Mouse (Mus musculus) adrenal gland, postnatal 25 days (tissue): Measurements from ENCODE around the gene Akap8. TPM values are rescaled to one million over a fixed set of nuclear protein-coding genes. Genes with fewer than 3 reads are reported as not detected.

Experiments
- DNase-seq: peaks from one replicate; pipeline ENCODE4 v3.0.0; 2021; ENCODE audit warnings: mixed read lengths
- long read RNA-seq: library from polyadenylated mRNA; stranded (forward); transcript quantifications from one replicate; pipeline ENCODE4 v2.0.0, GENCODE M21; 2021
- total RNA-seq: library from RNA; stranded (reverse); gene quantifications from 2 replicates; pipeline ENCODE4 v1.2.3, GENCODE M21; 2021

Akap8 gene
- total RNA-seq: 85.2 and 89.0 TPM in 2 replicates
- long read RNA-seq, full-length matches to known transcripts: 35 of 80 reads
- long read RNA-seq, partial matches to known transcripts: 13 of 80 reads
- long read RNA-seq, other reads (novel, unspliced or antisense): 32 of 80 reads

- peak; percentile 97 for DNase-seq
Observed at GRCm38 (mm10) chr17:32320597-32321389, at the start of gene Akap8. TSS of gene Akap8 (minus strand) at chr17:32321238.

- no peak for DNase-seq
Observed at GRCm38 (mm10) chr17:32368991-32369578, 48.0 kb upstream of the Akap8 start.

- no peak for DNase-seq
Observed at GRCm38 (mm10) chr17:32367706-32368105, 46.7 kb upstream of the Akap8 start.

GRCm38 (mm10) chr17:32365296-32365695 lies 44.3 kb upstream of the Akap8 start:
- DNase-seq: no peak

GRCm38 (mm10) chr17:32364850-32365249 lies 43.8 kb upstream of the Akap8 start:
- DNase-seq: no peak

- DNase-seq: peak; percentile 89
Observed at GRCm38 (mm10) chr17:32364331-32364730, 43.3 kb upstream of the Akap8 start.

GRCm38 (mm10) chr17:32363821-32364301 lies 42.8 kb upstream of the Akap8 start:
- no peak for DNase-seq

GRCm38 (mm10) chr17:32362686-32363085 lies 41.6 kb upstream of the Akap8 start:
- DNase-seq: no peak

- peak; percentile 58 for DNase-seq
Observed at GRCm38 (mm10) chr17:32359928-32360327, 38.9 kb upstream of the Akap8 start.

GRCm38 (mm10) chr17:32358943-32359340 lies 37.9 kb upstream of the Akap8 start:
- no peak for DNase-seq

GRCm38 (mm10) chr17:32358192-32358942 lies 37.3 kb upstream of the Akap8 start:
- DNase-seq: no peak

- peak; percentile 54 for DNase-seq
Observed at GRCm38 (mm10) chr17:32356766-32357760, 36.0 kb upstream of the Akap8 start.

- no peak for DNase-seq
Observed at GRCm38 (mm10) chr17:32356281-32356680, 35.2 kb upstream of the Akap8 start.

- no peak for DNase-seq
Observed at GRCm38 (mm10) chr17:32355031-32355430, 34.0 kb upstream of the Akap8 start.

GRCm38 (mm10) chr17:32354211-32354610 lies 33.2 kb upstream of the Akap8 start:
- no peak for DNase-seq

GRCm38 (mm10) chr17:32353696-32354095 lies 32.7 kb upstream of the Akap8 start:
- DNase-seq: peak; percentile 63

GRCm38 (mm10) chr17:32351726-32352125 lies 30.7 kb upstream of the Akap8 start:
- DNase-seq: no peak

- no peak for DNase-seq
Observed at GRCm38 (mm10) chr17:32351269-32351668, 30.2 kb upstream of the Akap8 start.

- DNase-seq: peak; percentile 88
Observed at GRCm38 (mm10) chr17:32350382-32350983, 29.4 kb upstream of the Akap8 start, which contains the start of gene Akap8l. TSS of gene Akap8l (minus strand) at chr17:32350607.

- no peak for DNase-seq
Observed at GRCm38 (mm10) chr17:32349851-32350381, 28.9 kb upstream of the Akap8 start.
